Mouse (Mus musculus) heart, adult 2 months (tissue): Measurements from ENCODE around the gene Zfp493. TPM values are rescaled to one million over a fixed set of nuclear protein-coding genes. Genes with fewer than 3 reads are reported as not detected.
"Not testable (repeated sequence)": the region's sequence is repeated elsewhere in the genome, so short reads cannot be mapped to it uniquely, and the experiment has no call there.

Source experiments
- DNase-seq, 2 experiments: peaks; one replicate each; pipeline ENCODE4 v3.0.0; 2021
- H3K27ac ChIP-seq: fragments of 200-600 bp; 2 replicates; pipeline ENCODE4 v1.8.1; 2022
- H3K27me3 ChIP-seq: fragments of 200-500 bp; 2 replicates; pipeline ENCODE4 v1.6.1; 2012; ENCODE audit warnings: mild to moderate bottlenecking, low read length, inconsistent platforms, mixed read lengths; ENCODE audit not compliant: control insufficient read depth, insufficient read depth
- H3K36me3 ChIP-seq: fragments of 200-500 bp; 2 replicates; pipeline ENCODE4 v1.6.1; 2012; ENCODE audit warnings: low read length, inconsistent platforms; ENCODE audit not compliant: control insufficient read depth, insufficient read depth
- H3K4me1 ChIP-seq: fragments of 200-500 bp; 2 replicates; pipeline ENCODE4 v1.6.1; 2011; ENCODE audit warnings: low read length; ENCODE audit not compliant: control insufficient read depth, insufficient read depth
- H3K4me3 ChIP-seq: fragments of 200-600 bp; 2 replicates; pipeline ENCODE4 v1.8.1; 2022
- H3K79me2 ChIP-seq: fragments of 200-500 bp; replicated peaks from 2 replicates; pipeline ENCODE4 v1.6.1; 2012; ENCODE audit warnings: mild to moderate bottlenecking, inconsistent platforms, low read length, moderate library complexity, mixed read lengths; ENCODE audit not compliant: control insufficient read depth, insufficient read depth
- H3K9ac ChIP-seq: fragments of 200-500 bp; 2 replicates; pipeline ENCODE4 v1.6.1; 2012; ENCODE audit warnings: low read depth, mild to moderate bottlenecking, control low read depth, inconsistent platforms, low read length, mixed read lengths
- CTCF ChIP-seq: fragments of 200-600 bp; IDR thresholded peaks from 2 replicates; pipeline ENCODE4 v1.8.1; 2022; ENCODE audit warnings: antibody characterized with exemption, mild to moderate bottlenecking, moderate library complexity
- EP300 ChIP-seq: fragments of 200-500 bp; IDR thresholded peaks from 2 replicates; pipeline ENCODE4 v1.6.1; 2011; ENCODE audit warnings: low read depth, low read length, control low read depth; ENCODE audit not compliant: insufficient read depth
- POLR2A ChIP-seq: fragments of 200-500 bp; IDR thresholded peaks from 2 replicates; pipeline ENCODE4 v1.6.1; 2011; ENCODE audit warnings: mild to moderate bottlenecking, low read depth, low read length, control low read depth; ENCODE audit not compliant: insufficient read depth
- WGBS: fragments of 180-500 bp; shearing (Covaris S2); methylation state at CpG from one replicate; pipeline ENCODE4 v1.1.7; 2018; 5-methylcytosine and 5-hydroxymethylcytosine counted together
- intact Hi-C: fragments of 180-260 bp; cut with DNase I; formaldehyde crosslinking; loops from one replicate; pipeline ENCODE4 v1.15.1; 2025
- long read RNA-seq: library from polyadenylated mRNA; stranded (forward); transcript quantifications from one replicate; pipeline ENCODE4 v2.0.0, GENCODE M21; 2021
- polyA plus RNA-seq: library from polyadenylated mRNA; depleted of rRNA; stranded (reverse); fragments of >200 nt; gene quantifications from 2 replicates; pipeline ENCODE4 v1.2.3, GENCODE M21; 2012; rRNA removed
- total RNA-seq, 2 experiments: library from RNA; stranded (reverse); gene quantifications; 2 replicates each; pipeline ENCODE4 v1.2.3; 2021

The Zfp493 gene
- 1 to 10 TPM in 1 of 2 experiments, under 1 TPM in 1; 0.84 to 1.1 TPM for total RNA-seq
- polyA plus RNA-seq, result 0.43 and 0.67 TPM in 2 replicates
- long read RNA-seq, result 0 reads

DNA sequence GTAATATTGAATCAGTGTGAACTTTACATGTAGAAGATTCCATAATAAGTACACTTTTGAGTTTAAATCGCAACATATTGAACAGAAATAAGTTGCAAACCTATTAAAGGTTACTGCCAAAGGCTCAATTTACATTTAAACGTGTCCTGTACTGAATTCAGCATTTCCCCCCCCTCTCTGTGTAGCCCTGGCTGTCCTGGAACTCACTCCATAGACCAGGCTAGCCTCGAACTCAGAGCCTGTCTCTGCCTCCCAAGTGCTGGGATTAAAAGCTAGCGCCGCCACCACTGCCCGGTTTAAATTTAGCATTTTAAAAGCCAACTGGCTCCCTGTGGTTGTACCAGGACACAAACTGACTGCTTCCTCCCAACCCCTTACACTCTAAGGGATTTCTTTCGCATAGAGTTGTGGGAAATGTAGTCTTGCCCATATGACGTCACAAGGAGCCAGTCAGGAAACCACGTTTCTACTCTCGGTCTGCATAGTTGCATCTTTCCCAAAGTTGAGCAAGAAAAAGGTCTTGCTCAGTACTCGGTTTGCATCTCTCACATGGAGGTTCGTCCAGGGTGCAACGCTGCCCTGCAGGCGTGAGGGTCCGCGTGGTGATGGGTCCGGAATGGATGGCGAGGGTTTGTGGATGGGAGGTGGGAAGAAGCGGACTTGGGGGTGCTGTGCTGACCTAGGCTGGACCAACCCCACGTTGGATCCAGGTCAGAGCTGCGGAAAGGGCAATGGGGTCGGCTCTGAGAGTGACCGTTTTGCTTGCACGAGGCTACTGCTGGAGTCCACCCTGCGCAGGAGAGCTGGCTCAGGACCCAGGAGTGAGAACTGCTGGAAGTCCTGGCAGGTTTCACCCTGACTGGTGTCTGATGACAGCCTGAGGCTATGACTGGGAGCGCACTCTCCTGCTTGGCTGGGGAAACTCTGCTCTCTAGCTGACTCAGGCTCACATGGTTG is at the start of gene Zfp493:
Gene Zfp493 (plus strand): TSS at position 429 of the 957 bp plus-strand sequence.
- intact Hi-C loops, result loop anchor here (2.0 kb wide), 2 partner anchors 25 to 33 kb away; partner anchors contain the start of genes Zfp273 and Zfp85
- H3K4me1 ChIP-seq, result no peaks in the 10 kb centered on the region
- H3K27ac ChIP-seq, result peak within 1 kb of the TSS; percentile 64
- H3K4me3 ChIP-seq, result peak within 1 kb of the TSS; percentile 69
- no peaks in the 10 kb centered on the region for H3K79me2 ChIP-seq
- WGBS, result 8% methylated on average over 26 of the region's 26 CpGs
- peak within 1 kb of the TSS; percentile 56 for H3K9ac ChIP-seq
- DNase-seq, result peak; percentile 69 to 70
- H3K27me3 ChIP-seq, result no peaks in the 10 kb centered on the region
- peak; percentile 47; the same call in 1 of the 2 replicates for TF ChIP-seq POLR2A
- TF ChIP-seq EP300, result no peak
- no peaks in the 10 kb centered on the region for H3K36me3 ChIP-seq

DNA sequence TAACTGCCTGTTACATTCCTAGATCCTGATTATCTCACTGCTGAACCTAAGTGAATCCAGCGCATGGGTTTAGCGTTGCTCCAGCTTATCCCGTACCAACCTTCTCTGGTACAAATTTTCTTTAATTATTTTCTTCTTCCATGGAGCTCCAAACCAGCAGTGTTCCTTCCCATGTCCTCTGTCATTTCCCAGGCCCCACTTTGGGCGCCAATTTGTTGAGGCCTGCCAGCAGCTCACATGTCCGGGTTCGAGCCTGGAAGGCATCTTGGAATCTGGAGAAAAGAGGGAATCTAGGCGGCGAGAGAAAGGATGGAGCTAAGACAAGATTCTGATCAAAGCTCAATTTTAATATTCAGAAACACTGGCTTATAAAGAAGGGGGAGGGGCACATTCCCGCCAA is 45.1 kb upstream of the Zfp493 start:
- H3K79me2 ChIP-seq, intact Hi-C loops, H3K4me1 ChIP-seq, H3K27ac ChIP-seq, H3K4me3 ChIP-seq, DNase-seq, H3K9ac ChIP-seq, H3K36me3 ChIP-seq, H3K27me3 ChIP-seq: not testable (repeated sequence)
- 89% methylated on average over 9 of the region's 9 CpGs for WGBS

DNA sequence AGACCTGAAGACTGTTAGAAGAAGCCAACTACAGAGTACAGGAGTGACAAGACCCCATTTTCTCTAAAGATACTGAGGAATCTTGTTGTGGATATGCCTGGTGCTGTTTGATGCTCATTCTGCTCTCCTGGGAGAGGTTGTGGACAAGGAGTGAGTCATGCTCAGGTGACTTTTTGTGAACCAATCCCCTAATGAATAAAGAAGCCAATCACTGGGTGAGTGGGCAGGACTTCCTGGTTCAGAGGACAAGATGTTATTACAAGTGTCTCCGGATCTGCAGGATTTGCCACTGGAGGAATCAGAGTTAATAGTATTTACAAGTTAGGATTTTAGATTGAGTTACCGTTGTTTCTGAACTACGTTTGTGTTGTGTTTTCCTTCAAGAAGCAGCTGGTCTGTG is 36.6 kb upstream of the Zfp493 start:
- no peak overlapping the region for H3K27ac ChIP-seq
- H3K36me3 ChIP-seq, result no peaks in the 10 kb centered on the region
- H3K4me3 ChIP-seq, result no peak overlapping the region
- WGBS, result 91% methylated on average over 3 of the region's 3 CpGs
- no peak for DNase-seq
- no peak overlapping the region for H3K9ac ChIP-seq
- no peaks in the 10 kb centered on the region for H3K79me2 ChIP-seq
- intact Hi-C loops, result no loop called here
- no peaks in the 10 kb centered on the region for H3K27me3 ChIP-seq
- TF ChIP-seq POLR2A, result no peak
- no peak for TF ChIP-seq CTCF
- TF ChIP-seq EP300, result no peak
- H3K4me1 ChIP-seq, result no peaks in the 10 kb centered on the region

DNA sequence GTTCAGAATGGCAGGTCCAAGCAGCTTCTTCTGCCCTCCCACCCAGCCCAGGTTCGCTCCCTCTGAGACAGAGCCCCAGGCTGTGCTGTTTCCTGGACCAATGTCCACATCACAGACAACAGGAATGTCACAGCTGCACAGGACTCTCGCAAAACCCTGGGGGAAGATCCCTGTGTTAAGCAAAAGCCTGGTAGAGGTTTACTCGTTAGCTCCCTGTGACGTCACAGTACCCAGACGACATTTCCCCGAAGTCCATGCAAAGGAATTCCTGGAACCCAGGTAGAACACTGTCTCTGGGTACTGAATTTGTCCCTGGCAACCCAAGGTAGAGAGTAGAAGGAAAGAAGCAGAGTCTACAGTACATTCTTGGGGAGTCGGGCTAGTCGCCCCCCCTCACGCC is 35.6 kb upstream of the Zfp493 start:
- H3K4me1 ChIP-seq, result no peaks in the 10 kb centered on the region
- no peaks in the 10 kb centered on the region for H3K79me2 ChIP-seq
- no peaks in the 10 kb centered on the region for H3K27me3 ChIP-seq
- no peaks in the 10 kb centered on the region; the same call in 1 of the 2 replicates for H3K36me3 ChIP-seq
- H3K4me3 ChIP-seq, result no peak overlapping the region
- 87% methylated on average over 9 of the region's 9 CpGs for WGBS
- no peak for DNase-seq
- no peak for TF ChIP-seq POLR2A
- no peak for TF ChIP-seq CTCF
- TF ChIP-seq EP300, result no peak
- no peak overlapping the region for H3K9ac ChIP-seq
- intact Hi-C loops, result no loop called here
- H3K27ac ChIP-seq, result no peak overlapping the region

DNA sequence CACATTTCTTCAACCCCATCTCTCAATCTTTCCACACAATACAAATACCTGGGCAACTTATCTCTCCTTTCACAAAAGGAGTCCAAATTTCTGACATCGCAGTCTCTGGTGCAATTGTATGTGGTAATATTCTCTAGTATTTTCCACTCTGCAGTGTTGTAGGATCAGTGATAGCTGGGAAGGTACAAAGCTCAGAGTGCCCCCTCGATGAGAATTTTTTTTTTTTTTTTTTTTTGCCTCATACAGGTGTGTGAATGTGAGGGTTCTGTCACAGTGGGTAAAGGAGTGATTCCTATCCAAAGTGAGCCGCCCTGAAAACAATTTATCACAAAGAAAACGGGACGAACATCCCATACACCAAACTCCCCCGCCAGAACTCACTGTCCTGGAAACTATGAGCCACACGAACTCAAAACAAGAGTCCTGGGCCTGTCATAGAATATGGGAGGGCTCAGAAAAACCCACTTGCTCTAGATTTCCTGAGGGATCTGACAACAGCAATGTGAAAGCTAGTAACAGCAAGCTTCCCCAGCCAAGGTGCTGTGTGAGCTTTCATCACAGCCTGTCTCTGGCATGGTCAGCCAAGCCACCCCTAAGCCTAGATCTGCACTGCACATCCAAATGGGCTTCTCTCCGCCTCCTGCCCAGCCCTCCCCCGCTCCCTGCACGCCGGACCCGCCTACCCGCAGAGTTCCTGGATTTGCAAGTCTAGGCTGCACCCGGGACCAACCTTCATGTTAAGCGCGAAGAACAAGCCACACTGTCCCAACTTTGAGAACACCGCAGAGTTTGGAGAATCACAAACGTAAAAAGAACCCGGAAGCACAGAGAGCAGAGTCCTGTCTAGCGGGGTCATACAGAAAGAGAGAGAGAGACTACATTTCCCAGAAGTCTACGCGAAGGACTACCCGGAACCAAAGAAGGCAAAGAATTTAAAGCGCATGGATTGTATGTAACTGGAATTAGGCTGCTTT is 24.9 kb upstream of the Zfp493 start, which contains the start of gene Zfp85:
Gene Zfp85 (minus strand): TSS at position 896 of the 974 bp plus-strand sequence.
- DNase-seq, result peak; percentile 78
- intact Hi-C loops, result loop anchor here (2.0 to 10.0 kb wide), 5 partner anchors 24 to 252 kb away; partner anchors contain the start of genes Gm26965, Zfp273, Zfp493 and Zfp58
- Histone ChIP-seq H3K4me3 (peak within 1 kb of the TSS; percentile 62), H3K4me1 (no peaks in the 10 kb centered on the region), H3K36me3 (no peaks in the 10 kb centered on the region), H3K9ac (peak within 1 kb of the TSS; percentile 59), H3K79me2 (no peaks in the 10 kb centered on the region), H3K27me3 (no peaks in the 10 kb centered on the region), H3K27ac (peak within 1 kb of the TSS; percentile 58)
- WGBS, result 4% methylated on average over 24 of the region's 24 CpGs
- TF ChIP-seq EP300 (no peak), POLR2A (no peak; the same call in 1 of the 2 replicates), CTCF (no peak)
